Mouse (Mus musculus) spleen, postnatal 4 days (tissue): ENCODE data around the gene Nhsl2.
"Not testable (repeated sequence)": the region's sequence is repeated elsewhere in the genome, so short reads cannot be mapped to it uniquely, and the experiment has no call there.

ENCODE experiments used
- DNase-seq, 2 experiments: peaks; one replicate each; pipeline ENCODE4 v3.0.0; 2022; ENCODE audit warnings: low spot score in 2 of 2

Gene Nhsl2

DNA sequence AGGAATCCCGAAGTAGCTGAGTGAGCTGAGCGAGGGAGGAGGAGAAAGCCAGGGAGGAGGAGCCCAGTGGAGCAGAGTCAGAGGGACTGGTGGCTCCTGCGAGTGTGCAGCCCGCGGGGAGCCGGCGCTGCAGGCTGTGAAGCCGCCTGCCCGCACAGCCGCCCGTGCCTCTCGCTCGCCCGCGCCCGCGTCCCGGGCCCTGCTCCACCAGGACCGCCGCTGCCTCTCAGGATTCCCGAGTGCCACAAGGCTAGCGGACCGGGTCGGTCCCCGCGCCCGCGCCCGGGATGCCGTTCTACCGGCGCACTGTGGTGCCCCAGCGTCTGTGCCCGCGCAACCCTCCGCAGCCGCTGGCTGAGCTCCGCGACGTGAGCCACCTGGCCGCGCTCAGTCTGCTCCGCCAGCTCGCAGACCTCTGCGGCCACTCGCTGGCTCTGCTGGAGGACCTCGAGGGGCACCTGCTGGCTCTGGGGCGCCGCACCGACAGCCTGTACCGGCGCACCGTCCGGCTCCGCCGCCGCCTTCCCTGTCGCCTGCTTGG is at the start of gene Nhsl2:
Nhsl2 (plus strand) TSS at position 105 of the 541 bp plus-strand sequence.
- DNase-seq, result peak in 1 of 2 experiments; percentile 64

DNA sequence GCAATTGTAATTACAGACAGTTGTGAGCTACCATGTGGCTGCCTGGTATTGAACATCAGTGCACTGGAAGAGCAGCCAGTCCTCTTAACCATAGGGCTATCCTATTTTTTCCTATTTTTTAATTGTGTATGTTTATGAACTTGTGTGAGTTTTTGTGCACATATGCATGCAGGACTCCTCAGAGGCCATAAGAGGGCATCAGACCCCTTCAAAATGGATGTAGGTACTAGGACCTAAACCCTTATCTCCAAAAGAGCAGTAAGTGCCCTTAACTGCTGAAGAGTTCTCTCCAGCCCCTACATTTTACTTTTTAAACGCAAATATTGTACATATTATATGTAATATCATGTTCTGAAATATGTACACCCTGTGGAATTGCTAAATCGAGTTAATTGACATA is 43.7 kb upstream of the Nhsl2 start:
- no peak for DNase-seq

DNA sequence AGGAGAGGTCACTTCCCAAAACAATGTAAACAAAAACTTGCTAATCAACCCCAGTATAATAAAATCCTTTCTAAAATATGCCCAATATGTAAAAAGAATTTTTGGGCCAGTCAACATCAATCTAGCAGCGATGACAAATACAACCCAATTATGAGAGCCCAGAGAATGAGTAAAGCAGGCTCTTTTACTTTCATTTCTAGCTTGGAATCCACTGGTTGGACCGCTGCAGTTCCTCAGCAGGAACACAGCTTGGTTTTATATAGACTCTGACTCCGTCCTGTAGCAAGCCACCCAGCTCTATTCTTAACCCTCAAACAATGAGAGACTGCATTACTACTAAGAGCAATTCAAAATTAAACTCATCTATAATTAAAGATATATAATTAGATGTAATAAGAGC is 37.4 kb upstream of the Nhsl2 start:
- DNase-seq, result no peak

DNA sequence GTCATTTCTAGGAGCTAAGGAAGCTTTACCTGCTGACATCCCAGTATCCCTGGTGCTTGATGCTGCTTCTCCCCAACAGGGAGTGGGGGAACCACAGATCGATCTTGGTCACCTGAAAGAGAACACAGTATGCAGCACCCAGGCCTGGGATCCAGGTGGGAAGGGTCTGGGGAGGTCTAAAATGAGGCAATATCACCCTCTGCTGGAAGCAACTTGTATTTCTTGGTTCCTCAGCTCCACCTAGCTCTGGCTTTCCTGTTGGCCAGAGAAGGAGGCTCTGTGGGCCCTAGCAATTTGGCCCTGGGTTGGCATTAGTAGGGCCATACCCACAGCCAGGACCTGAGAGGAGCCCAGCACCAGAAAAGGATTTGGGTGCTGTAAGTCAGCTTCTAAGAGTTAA is 30.0 kb upstream of the Nhsl2 start:
- no peak for DNase-seq

DNA sequence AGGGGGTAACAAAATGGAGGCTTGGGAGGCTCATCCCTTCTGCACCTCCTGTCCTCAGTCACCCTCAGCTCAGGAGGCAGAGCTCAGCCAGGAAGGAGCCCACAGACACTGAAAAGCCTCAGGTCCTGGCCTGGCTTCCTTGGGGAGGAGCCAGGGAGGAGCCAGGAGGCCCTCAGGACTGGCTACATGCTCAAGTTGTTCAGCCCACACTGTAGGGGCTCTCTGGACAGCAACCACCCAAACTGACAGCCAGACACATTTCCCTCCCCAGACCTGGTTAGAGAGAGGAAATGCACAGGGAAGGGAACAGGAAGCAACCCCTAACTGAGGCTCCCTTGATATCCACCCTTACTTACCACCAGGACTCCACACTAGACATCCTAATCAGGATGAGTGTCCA is 29.2 kb upstream of the Nhsl2 start:
- DNase-seq, result not testable (repeated sequence)

DNA sequence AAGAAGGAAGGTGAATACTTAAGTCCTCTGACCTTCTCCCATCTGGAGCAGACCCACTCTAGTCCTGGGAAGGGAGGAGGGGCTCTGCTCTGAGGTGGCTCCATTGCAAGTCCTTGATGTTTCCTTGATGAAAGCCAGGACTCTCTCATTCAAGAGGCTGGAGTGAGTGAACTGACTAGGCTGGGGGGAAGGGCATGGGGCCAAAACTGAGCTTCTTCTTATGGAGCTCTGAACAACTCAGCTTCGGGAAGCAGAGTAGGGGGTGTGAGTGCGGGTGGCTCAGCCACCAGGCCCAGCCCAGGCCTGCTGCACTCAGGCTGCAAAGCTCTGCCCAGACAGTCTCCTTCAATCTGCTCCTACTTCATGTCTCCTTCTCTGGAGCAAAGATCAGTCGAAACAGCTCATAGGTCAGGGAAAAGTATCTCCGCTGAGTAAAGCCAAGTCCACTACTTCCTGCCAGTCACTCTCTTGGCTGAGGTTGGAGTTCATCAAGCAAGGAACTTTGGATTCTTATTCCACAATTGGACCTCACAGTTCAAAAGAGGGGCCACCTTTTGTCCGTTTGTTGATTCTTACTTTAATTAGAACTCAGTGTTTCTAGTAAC is 1.9 kb upstream of the Nhsl2 start:
- no peak for DNase-seq

DNA sequence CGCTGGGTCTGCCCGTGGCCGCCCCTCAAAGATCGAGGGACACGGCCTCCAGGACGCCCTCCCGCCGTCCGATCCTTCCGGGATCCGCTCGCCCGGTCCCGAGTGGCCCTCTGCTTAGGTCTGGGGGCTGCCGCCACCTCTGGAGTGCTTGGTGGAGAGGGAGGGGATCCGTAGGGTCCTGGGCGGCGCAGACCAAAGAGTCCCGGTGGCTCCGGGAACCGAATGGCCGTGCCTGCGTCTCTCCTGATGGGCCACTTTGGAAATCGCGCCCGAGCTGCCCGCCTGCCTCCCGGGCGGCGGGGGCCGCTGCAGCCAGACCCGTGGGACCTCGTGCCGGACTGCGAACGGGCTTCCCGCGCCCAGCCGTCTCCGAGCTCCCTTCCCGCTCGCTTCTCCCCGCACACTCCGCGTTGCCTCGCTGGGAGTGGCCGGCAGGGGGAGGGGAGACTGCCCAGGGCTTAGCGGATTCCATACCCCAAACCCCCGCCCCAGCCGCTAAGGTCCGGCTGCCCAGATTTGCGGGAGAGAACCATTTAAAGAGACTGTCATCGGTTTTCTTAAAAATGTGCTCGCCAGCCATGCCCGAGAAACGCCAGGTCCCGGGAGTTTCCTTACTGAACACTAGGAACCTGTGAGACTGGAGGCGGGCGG is 841 bp downstream of the Nhsl2 start:
- DNase-seq, result no peak

DNA sequence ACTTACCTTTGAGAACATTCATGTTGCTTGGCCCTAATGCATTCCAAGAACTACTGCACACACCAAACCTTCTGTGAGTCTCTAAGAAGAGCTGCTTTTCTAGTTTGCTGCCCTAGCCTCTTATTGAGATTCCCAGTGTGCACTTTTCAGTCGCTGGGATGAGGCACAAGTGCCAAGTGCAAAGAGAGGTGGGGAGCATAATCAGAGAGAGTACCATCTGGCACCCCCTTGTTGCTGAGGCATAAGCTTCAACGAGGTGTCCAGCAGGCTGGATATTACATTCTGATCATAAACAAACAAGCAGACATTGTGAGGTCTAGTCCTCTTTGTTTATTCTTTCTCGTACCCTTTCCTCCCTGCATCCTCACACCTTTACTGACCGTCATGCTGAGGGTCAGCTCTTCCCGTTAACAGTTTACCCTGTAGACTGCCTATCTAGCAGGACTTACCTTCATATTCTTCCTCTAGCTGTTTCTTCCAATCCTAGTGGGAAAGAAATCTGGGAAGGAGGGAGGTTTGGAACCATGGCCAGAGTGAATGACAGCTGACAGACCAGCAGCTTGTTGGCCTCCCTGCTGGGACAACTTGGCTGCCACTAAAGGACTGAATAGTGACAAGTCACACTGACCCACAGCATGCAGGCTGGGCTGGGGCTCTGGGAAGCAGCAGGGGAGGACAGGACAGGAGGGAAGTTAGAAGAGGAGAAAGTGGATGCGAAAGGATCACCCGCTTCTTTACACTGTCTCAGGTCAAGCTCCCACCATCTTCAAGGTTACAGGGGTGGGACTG is 2.6 kb downstream of the Nhsl2 start:
- DNase-seq, result no peak

DNA sequence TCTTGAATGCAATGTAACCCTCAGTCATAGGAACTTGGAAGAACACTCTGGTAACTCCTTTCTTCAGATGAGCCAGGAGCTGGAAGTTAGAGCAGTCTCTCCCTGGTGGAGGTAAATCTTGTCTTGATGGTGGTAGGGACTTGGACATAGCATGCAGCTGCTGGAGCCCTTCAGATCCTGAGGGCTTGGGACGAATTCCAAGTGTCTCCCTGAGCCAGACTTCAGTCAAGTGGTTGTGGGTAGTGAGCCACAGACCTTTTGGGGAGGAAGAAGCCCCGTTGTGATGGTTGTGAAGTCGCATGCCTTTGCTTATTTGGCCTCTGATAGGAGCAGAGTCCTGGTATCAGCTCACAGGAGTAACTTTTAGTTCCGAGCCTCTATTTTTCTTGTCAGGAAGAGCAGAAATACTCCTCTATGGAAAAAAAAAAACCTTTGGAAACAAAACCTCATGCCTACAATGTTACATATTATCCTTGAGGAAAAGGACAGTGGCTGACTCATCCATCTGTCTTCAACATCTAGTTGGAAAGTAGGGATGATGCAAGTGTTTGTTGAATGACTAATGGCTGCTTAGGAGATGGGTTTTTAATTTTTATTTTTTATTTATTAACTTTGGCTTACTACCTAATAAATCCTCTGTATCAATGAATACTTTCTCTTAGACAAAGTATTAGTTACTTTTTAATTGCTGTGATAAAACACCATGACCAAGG is 14.6 kb downstream of the Nhsl2 start:
- no peak for DNase-seq

DNA sequence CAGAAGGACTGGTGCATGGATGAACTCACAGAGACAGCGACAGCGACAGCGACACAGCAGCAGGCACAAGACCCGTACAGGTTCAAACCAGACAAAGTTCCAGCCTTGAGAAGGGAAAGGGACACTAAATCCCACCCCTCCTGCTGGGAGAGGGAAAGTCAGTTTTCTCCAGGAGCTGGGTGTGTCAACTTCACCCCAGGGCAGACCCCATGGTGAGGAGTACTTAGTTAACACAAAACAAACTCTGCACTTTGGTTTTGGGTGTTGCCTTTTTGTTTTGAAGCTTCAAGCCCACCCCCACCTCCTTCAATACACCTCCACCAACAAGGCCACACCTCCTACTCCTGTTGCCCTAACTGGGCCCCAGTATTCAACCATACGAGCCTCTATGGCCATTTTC is 15.6 kb downstream of the Nhsl2 start:
- DNase-seq, result no peak

DNA sequence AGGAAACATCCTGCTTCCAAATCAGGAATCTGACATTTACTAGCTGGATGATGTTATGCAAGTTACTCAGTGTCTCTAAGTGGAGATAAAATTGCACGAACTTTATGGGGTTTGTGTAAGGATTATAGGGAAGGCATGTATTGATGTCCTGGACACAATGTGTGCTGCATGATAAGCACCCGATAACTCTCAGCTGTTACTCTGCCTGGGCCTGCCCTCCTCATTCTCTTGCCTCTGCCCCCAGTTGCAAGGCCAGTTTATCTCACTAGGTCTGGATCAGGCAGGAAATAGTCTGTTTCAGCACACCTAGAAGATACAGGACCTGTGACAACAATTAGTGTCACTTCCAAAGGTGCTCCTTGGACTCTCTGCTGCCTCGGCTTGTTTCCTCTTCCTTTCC is 25.0 kb downstream of the Nhsl2 start:
- DNase-seq, result no peak

DNA sequence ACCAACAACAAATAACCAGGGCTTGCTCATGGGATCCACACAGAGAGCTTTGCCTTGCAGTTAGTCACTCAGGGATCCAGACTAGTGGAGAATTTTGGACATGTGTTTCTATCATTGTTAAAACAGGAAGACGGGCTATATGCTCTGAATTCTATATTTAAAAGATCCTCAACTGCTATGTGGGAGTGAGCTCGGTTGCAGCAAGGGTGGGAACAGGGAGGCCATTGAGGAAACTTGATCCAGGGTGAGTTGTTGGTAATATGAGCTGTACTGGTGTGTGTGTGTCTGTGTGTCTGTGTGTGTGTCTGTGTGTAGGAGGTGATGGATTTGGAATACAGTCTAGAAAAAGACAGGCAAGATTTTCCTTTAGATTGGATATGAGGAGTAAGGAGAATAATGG is 25.7 kb downstream of the Nhsl2 start:
- DNase-seq, result no peak

DNA sequence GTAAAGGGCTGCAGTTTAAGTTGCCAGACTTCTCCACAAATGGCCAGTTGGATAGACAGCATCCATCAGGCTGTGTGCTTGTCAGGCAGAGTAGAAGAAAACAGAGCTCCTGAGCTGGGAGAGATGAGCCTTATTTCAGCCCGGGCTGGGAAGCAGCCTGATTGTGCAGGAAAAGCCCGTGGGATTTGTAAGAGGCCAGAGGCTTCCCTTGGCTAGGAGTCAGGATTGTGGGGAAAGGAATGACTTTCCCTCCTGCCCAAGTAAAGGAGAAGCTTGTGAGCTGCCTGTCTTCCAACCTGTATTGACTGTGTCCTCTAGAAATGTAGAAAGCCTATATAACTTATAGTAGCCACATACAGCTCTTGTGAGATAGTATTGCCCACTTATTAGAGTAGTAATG is 27.0 kb downstream of the Nhsl2 start:
- no peak for DNase-seq

DNA sequence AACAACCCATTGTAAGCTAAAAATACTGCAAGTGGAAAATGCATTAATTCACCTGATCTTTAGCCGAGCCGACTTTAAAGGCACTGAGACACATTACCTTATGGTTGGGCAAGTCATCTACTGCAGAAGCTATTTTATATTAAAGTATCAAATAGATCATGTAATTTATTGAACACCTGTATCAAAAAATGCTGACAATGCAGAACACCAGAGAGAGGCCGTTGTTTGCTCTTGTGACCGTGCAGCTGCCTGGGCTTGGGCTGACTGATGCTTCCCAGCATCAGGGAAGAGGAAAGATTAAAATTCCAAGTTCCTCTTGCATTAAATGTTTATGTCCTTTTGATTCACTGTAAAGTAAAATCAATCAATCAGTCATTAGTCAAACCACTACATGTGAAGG is 28.7 kb downstream of the Nhsl2 start:
- DNase-seq, result no peak

DNA sequence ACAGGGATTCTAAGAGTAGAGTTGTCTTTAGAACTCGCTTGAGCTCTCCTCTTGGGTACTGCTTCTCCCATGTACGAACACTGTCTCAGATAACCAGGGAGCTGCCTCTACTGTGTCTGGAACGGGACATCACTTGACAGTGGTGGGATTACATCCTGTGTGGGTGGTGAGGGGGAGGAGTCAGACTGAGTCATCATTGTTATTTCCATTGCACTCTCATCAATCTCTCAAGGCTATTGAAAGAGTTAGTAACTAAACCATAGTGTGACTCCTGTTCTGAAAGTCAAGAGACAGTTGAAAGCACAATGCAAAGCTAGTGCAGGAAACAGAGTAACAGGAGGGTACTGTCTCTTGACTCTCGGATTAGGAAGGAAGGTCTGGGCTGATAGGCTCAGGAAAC is 29.4 kb downstream of the Nhsl2 start:
- DNase-seq, result no peak

DNA sequence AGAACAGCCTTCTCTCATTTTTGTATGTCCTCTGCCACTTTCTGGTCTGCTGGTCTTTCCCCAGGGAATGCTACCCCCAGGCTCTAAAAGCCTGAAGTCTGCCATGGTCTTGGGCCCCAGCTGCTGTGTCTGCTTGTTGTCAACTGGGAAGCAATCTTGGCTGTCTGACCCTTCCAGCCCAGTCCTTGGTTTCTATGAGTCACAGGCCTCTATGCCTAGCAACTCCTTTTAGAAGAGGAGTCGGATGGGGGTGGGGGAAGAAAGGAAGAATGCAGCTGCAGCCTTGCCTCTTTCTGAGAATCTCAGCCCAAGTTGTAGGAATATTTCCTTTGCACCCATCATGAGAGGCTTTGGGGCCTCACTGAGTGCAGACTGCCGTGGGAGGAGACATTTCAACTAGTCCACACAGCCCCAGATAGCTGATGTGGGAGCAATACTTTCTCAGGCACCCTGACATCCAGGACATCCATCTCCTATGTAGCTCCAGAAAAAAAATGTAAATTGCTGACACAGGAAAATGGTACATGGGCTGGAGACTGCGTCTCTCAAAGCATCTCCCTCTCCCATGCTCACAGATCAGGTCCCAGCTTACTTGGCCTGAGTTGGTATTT is 33.1 kb downstream of the Nhsl2 start:
- no peak for DNase-seq

DNA sequence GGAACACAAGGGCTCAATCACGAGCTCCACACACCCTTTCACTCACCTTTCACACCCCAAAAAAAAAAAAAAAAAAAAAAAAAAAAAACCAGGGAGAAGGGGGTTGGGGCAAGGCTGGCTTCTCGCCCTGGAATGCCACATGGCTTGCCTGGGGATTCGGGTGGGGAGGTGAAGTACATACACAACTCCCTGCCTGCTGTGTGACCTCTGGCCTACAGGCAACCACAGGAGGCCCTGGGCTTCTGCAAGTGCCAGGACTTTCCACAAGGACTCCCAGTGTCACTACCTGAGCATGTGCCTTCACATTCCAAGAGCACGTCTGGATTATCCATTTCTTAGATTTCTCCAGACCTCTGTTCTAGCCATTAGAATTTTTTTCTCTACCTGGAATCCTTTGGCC is 40.2 kb downstream of the Nhsl2 start:
- no peak for DNase-seq

DNA sequence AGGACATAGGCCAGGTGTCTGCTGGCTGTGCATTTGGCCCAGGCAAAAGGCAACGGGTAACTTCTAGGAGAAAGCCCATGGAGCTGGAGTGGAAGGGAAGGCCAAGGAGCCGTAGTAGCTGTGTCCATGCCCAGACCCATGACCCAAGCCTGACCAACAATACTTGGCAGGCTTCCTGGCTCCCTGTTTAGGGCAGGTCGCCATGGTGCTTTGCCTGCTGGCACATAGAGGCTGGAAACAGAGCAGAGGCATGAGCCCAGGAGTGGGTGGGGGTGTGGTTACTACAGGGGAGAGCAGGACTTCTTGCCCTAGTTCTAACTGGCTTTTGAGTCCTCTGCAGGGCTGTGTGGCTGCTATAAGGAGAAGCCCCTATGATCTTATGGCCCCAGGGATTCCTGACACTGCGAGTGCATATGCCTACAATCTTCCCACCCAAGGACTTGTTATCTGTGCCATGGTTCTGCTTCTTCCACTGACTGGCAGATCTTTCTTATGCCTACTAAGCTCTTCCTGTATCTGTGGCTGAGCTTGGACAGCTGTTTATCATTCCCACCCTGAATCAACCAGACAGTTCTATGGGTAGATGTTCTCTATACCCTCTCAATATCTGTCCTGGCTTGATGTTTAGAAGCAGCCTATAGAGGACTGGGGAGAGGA is 40.8 kb downstream of the Nhsl2 start:
- no peak for DNase-seq

DNA sequence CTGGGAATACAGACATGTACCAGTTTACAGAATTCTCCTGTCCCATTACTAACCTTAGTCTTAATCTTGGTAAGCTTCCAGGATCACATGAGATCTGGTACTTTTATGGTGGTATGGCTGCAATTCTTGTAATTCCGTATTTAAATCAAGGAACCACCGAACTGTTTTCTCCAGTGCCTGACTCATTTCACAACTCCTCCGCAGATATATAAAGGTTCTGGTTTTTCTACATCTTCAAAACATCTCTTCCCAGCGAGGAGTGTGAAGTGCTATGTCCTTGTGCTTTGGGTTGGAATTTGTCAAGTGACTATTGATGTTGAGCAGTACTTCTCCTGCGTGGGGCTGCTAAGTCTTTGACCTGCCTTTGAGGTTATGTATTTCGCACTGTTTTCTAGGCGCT is 44.6 kb downstream of the Nhsl2 start:
- no peak for DNase-seq

DNA sequence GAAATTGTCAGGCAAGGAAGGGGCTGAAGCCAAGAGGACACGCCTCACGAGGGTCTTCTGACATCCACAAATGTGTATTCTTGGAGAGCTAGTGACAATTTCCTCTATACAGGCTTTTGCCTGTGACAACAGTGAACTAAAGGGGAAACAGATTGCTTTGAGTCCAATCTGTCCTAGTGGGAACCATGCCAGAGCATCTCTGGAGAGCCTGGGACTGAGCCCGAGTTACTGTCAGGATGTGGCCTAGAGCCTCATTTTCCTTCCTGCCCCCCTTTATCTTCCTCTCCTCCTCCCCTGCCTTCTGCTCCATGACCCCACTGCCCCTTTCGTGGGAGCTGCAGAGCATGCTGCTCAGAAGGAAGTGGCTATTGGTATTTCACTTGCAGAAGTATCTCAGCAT is 49.2 kb downstream of the Nhsl2 start:
- no peak for DNase-seq

DNA sequence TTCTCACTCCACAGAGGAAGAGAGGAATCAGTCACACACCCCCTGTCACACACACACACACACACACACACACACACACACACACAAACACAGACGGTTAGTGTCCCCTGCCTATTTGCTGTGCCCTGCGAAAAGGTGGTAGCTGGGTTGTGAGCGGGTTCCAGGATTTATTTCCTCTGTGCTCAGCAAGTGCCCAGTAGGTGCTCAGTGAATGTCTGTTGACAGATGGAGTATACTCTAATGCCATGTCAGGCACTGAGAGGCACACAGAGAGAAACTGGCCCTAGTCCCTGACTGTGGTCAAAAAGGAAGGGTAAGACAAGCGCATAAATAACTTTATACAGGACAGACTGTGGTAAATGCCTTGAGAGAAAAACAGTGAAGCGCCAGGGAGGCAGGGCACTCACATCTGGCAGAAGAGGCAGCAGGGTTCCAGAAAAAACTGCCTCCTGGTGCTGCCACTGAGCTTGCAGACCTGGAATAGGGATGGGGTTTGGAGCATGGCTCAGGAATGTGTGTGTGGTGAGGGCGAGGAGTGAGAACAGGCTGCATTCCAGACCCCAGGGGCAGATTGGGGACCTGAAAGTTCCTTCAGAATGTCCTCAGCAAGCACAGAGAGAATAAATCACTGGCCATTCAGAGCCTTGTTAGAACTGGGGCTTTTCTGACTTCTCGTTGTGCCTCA is 52.8 kb downstream of the Nhsl2 start:
- no peak for DNase-seq
